Mouse (Mus musculus): Measurements from ENCODE around the gene Phldb1. TPM values are rescaled to one million over a fixed set of nuclear protein-coding genes. Genes with fewer than 3 reads are reported as not detected.

Gene Phldb1
- polyA plus RNA-seq, 1 experiment from 2014 or later = 24.4 TPM

DNA sequence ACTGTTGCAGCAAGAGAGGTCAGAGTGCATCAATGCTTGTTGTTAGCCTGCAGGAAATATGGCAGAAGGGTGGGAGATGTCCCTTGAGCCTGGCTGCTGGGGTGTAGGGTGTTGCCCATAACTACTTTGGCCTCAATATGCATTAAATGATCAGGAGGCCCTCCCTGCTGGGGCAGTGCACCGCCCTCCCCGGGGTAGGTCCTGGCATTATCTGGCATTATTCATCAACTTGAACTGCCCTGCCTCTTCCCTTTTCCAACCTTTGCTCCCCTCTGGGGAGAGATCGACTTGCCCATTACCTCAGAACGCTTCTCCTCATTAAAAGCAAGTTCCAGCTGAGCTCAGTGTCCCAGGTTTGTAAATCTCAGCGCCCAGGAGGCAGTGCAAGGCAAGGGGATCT lies 55.4 kb downstream of the Phldb1 start:
- ATAC-seq (ENCODE audit: extremely low read depth, insufficient number of reproducible peaks, low FRiP score, low TSS enrichment) = no peak
- H3K4me2 ChIP-seq = no peak overlapping the region
- no peak overlapping the region for H3K4me3 ChIP-seq
- H3K27ac ChIP-seq (replicated peaks) = no peak overlapping the region
- WGBS = 70% methylated on average over 5 of the region's 5 CpGs
- H3K4me1 ChIP-seq = no peaks in the 10 kb centered on the region
- no peaks in the 10 kb centered on the region for H3K9me3 ChIP-seq
- no peaks in the 10 kb centered on the region for H3K36me3 ChIP-seq
- H3K27me3 ChIP-seq (replicated peaks) = 0 out of 2 replicates have a peak, but pooled peaks cover 3% of the 10 kb centered on the region
- no peak overlapping the region for H3K9ac ChIP-seq

DNA sequence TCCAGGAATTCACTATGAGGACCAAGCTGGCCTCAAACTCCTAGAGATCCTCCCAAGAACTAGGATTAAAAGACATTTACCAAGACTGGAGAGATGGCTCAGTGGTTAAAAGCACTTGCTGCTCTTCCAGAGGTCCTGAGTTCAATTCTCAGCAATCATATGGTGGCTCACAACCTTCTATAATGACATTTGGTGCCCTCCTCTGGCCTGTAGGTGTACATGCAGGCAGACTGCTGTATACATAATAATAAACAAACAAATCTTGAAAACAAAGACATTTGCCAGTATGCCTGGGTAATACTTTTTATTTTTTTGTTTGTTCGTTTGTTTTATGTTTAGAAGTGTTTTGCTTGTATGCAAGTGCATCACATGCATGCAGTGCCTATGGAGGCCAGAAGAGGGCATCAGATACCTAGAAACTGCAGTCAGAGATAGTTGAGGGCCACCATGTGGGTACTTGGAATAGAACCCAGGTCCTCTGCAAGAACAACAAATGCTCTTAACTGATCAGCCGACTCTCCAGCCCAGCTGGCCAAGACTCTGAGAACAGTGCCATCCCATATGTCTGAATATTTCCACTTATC lies 56.6 kb downstream of the Phldb1 start:
- Histone ChIP-seq H3K9ac (no peak overlapping the region), H3K4me2 (no peak overlapping the region), H3K36me3 (no peaks in the 10 kb centered on the region), H3K4me1 (no peaks in the 10 kb centered on the region), H3K9me3 (no peaks in the 10 kb centered on the region), H3K4me3 (no peak overlapping the region), H3K27ac (replicated peaks) (no peak overlapping the region), H3K27me3 (replicated peaks) (peaks cover 3% of the 10 kb centered on the region; the same call in 1 of the 2 replicates)
- WGBS = 85% methylated on average over 2 of the region's 2 CpGs
- no peak for ATAC-seq (ENCODE audit: extremely low read depth, insufficient number of reproducible peaks, low FRiP score, low TSS enrichment)

DNA sequence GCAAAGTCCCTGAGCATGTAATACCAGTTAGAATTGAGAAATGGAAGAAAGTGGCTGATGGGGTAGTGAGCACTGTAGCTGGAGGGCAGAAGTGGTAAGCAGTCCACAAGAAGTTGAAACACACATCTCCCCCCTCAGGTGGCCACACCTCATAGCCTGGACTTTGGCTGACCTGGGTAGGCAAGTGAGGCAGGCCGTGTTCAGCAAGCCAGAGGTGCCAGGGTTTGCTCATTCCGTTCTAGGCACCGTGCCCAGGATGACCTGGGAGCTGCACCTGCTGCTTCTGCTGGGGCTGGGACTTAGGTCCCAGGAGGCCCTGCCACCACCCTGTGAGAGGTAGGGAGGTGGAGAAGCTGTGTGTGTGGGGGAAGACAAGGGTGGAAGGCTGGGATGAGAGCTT lies 62.0 kb downstream of the Phldb1 start, which contains the start of gene Treh:
Gene Treh, plus strand, starts transcription at position 229 of the 400 bp plus-strand sequence.
- 0 out of 2 replicates have a peak, but pooled peaks cover 3% of the 10 kb centered on the region for H3K9me3 ChIP-seq
- no peaks in the 10 kb centered on the region for H3K36me3 ChIP-seq
- H3K9ac ChIP-seq = no peak within 1 kb of the TSS
- H3K4me1 ChIP-seq = no peaks in the 10 kb centered on the region
- 86% methylated on average over 3 of the region's 3 CpGs for WGBS
- H3K4me2 ChIP-seq = no peak within 1 kb of the TSS
- H3K27me3 ChIP-seq (replicated peaks) = peaks cover 3% of the 10 kb centered on the region; the same call in 1 of the 2 replicates
- no peak within 1 kb of the TSS for H3K4me3 ChIP-seq
- H3K27ac ChIP-seq (replicated peaks) = no peak within 1 kb of the TSS
- no peak for ATAC-seq (ENCODE audit: extremely low read depth, insufficient number of reproducible peaks, low FRiP score, low TSS enrichment)

DNA sequence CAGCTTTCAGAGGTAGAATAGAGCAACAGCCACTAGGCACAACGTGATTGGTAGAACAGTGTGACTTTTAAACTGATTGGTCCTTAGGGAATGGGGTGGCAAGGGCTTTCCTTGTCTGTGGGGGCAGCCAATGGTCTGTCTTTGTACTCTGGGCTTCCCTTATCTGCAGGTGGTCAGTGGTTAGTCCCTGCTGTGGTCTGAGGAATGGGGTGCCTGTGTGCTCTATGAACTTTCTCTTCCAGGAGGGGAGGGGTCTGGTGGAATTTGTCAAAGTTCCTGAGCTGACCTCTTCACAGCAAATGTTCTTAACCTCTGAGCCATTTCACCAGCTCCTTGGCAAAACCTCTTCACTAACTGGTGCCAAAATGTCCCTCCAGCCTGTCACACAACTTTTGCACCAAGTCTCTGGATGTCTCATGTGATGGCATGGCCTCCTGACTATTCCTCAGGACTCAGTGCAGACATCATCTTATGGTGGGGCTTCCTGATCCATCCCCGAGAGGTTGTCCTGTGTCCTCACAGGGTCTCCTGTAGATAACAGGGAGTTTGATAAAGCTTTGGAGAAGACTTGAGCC lies 62.6 kb downstream of the Phldb1 start:
- Histone ChIP-seq H3K36me3 (no peaks in the 10 kb centered on the region), H3K27me3 (replicated peaks) (peaks cover 3% of the 10 kb centered on the region; the same call in 1 of the 2 replicates), H3K4me1 (no peaks in the 10 kb centered on the region), H3K4me3 (no peak overlapping the region), H3K4me2 (no peak overlapping the region), H3K9me3 (0 out of 2 replicates have a peak, but pooled peaks cover 3% of the 10 kb centered on the region), H3K9ac (no peak overlapping the region), H3K27ac (replicated peaks) (no peak overlapping the region)
- no peak for ATAC-seq (ENCODE audit: extremely low read depth, insufficient number of reproducible peaks, low FRiP score, low TSS enrichment)
- 42% methylated on average over 2 of the region's 2 CpGs for WGBS

DNA sequence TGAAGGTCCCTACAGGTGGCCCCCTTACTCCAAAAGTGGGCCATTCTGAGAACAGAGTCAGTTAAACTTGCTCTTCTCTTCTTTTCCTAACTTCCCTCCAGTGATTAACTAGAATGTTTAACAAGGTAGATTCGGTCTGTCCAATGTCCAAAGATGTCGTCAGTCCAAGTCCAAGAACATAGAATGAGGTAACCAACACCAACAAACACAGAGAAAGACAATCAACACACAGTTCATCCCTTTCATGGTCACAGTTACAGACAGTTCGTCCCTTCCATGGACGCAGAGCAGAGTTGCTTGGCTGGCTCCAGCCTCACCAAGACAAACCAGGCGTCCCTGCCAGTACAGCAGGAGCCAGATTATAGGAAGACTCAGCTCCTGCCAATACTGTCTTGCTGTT lies 63.6 kb downstream of the Phldb1 start:
- WGBS = 82% methylated on average over 5 of the region's 5 CpGs
- Histone ChIP-seq H3K27ac (replicated peaks) (no peak overlapping the region), H3K4me1 (no peaks in the 10 kb centered on the region), H3K36me3 (no peaks in the 10 kb centered on the region), H3K9me3 (0 out of 2 replicates have a peak, but pooled peaks cover 3% of the 10 kb centered on the region), H3K9ac (no peak overlapping the region), H3K27me3 (replicated peaks) (peaks cover 3% of the 10 kb centered on the region; the same call in 1 of the 2 replicates), H3K4me2 (no peak overlapping the region), H3K4me3 (no peak overlapping the region)
- ATAC-seq (ENCODE audit: extremely low read depth, insufficient number of reproducible peaks, low FRiP score, low TSS enrichment) = no peak

DNA sequence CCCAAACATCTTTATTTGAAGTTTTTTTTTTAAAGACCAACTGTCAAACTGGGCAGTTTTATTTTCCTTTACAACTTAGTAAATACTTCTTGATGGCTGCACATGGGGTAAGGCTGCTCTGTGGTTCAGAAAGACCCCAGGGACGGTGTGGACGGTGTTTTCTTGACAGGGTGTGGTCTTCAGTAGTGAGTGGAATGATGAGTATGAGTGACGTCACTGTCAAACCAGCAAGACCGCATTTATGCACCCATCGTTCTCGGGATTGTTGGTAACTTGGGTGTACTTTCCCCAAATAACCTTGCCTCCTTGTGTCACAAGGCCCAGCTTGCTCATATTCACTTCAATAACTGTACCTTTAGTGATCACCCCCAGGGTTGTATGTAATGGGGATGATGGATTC lies 71.3 kb downstream of the Phldb1 start:
- Histone ChIP-seq H3K4me2 (no peak overlapping the region), H3K9me3 (no peaks in the 10 kb centered on the region), H3K4me1 (no peaks in the 10 kb centered on the region), H3K9ac (no peak overlapping the region), H3K27ac (replicated peaks) (no peak overlapping the region), H3K27me3 (replicated peaks) (no peaks in the 10 kb centered on the region), H3K4me3 (no peak overlapping the region), H3K36me3 (no peaks in the 10 kb centered on the region)
- WGBS = 81% methylated on average over 6 of the region's 6 CpGs
- no peak for ATAC-seq (ENCODE audit: extremely low read depth, insufficient number of reproducible peaks, low FRiP score, low TSS enrichment)

DNA sequence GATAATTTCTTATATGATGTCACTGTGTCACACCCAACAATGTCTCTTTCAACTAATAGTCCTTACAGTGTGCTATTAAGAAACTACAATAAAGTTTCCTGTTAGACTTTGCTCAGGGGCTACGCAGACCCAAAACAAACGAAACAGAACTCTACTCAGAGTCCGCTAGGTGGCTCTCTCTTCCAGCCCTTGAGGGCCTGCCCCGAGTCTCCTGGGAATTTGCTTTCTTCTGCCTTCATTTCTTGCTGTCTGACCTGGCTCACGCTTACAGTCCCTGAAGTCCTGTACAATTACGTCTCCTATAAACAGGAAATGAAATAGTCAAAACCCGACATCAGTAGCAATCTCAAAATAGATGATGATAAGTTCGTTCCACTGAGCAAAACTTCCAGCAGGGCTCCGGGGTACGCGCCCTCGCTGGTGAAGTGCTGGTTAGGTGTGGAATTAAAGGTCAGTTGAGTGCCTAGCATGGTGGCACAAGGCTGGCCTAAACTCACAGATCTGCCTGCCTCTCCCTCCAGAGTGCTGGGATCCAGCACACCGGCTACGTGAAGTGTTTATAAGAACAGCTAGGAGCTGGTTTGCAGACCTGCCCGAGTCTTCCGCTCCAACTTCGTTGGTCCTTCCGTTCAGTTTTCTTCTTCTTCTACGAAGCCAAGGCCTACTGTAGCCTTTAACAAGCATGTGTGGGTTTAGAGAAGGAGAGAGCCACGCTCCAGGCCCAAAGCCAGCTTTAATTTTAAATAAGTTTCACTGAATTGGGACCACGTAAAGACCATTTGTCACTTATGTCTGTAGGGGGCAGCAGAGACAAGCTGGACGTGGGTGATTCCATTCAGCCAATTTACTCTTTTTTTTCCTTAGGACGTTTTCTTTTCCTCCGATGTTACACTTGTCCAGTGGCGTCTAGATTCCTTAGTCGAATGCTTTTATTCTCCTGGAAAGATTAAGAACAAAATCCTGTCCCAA lies 79.6 kb downstream of the Phldb1 start:
- no peaks in the 10 kb centered on the region for H3K9me3 ChIP-seq
- H3K9ac ChIP-seq = peak overlapping the region; percentile 75
- H3K4me2 ChIP-seq = peak overlapping the region; percentile 80
- H3K27ac ChIP-seq (replicated peaks) = no peak overlapping the region
- H3K27me3 ChIP-seq (replicated peaks) = no peaks in the 10 kb centered on the region
- 21% methylated on average over 26 of the region's 26 CpGs for WGBS
- no peaks in the 10 kb centered on the region for H3K36me3 ChIP-seq
- H3K4me3 ChIP-seq = peak overlapping the region; percentile 44
- ATAC-seq (ENCODE audit: extremely low read depth, insufficient number of reproducible peaks, low FRiP score, low TSS enrichment) = no peak
- peaks cover 5% of the 10 kb centered on the region for H3K4me1 ChIP-seq

DNA sequence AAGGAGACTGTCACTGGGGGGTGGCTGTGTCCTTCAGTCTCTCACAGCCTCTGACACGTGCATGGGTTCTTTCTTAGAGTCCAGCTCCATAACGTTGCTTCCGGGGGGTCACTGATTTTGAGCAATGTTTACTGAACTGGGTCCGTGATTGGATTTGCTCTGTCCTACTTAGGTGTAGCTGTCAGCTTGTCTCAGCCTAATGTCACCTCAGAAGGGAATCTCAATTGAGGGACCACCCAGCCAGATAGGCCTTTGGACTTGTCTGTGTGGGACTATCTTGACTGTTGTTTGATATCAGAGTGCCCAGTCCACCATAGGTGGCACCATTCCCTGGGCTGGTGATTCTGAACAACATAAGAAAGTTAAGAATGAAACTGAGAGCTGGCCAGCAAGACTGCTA lies 81.1 kb downstream of the Phldb1 start:
- Histone ChIP-seq H3K9me3 (no peaks in the 10 kb centered on the region), H3K27ac (replicated peaks) (no peak overlapping the region), H3K36me3 (no peaks in the 10 kb centered on the region), H3K4me2 (no peak overlapping the region), H3K4me1 (peaks cover 5% of the 10 kb centered on the region), H3K27me3 (replicated peaks) (no peaks in the 10 kb centered on the region), H3K4me3 (no peak overlapping the region), H3K9ac (no peak overlapping the region)
- ATAC-seq (ENCODE audit: extremely low read depth, insufficient number of reproducible peaks, low FRiP score, low TSS enrichment) = no peak
- 59% methylated on average over 4 of the region's 4 CpGs for WGBS

DNA sequence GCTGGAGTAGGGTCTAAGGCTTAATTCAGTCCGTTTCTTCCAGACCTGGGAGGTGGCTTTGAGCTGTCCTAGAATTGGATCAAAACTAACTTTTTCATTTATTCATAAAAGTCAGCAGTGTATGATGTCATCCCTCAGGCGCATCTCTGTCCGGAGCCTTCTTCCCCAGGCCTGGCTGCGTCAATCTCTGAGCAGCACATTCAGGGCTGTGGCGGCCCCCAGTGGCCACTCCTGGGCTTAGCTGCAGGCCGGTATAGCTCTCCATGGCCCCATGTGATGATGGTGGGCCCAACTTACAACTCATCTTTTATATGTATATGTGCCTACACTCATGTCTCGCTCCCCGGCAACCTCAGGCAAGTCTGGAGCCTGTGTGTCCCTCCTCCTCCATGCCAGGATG lies 83.0 kb downstream of the Phldb1 start:
- WGBS = 7% methylated on average over 8 of the region's 8 CpGs

DNA sequence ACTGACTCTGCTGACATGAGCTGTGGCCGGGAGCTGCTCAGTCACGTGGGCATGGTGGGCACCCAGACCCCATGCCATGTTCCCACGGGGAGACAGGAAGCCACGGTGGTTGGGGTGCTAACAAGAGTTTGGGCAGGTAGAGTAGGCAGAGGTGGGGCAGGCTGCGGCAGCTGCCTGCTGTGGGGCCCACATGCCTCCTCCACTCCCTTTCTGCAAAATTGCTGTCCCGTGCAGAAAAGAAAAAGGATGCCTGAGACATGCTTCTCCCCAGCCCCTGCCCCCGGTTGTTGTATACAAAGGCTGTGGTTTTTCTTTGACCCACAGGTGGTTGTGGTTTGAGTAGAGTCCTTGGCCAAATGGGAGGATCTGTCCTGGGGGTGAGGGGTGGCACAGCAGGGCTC lies 86.1 kb downstream of the Phldb1 start:
- Histone ChIP-seq H3K27me3 (replicated peaks) (no peaks in the 10 kb centered on the region), H3K9ac (no peak overlapping the region), H3K4me2 (no peak overlapping the region), H3K4me3 (no peak overlapping the region), H3K4me1 (peaks cover 9% of the 10 kb centered on the region; the same call in 1 of the 2 replicates), H3K9me3 (no peaks in the 10 kb centered on the region), H3K27ac (replicated peaks) (no peak overlapping the region), H3K36me3 (no peaks in the 10 kb centered on the region)
- ATAC-seq (ENCODE audit: extremely low read depth, insufficient number of reproducible peaks, low FRiP score, low TSS enrichment) = no peak
- WGBS = 68% methylated on average over 7 of the region's 7 CpGs

More for the DNA sequence above, 83.0 kb downstream of the Phldb1 start:
- Histone ChIP-seq H3K4me1 (peaks cover 5% of the 10 kb centered on the region), H3K27me3 (replicated peaks) (no peaks in the 10 kb centered on the region), H3K9me3 (no peaks in the 10 kb centered on the region), H3K4me2 (no peak overlapping the region), H3K4me3 (no peak overlapping the region), H3K36me3 (no peaks in the 10 kb centered on the region), H3K9ac (no peak overlapping the region), H3K27ac (replicated peaks) (no peak overlapping the region)
- ATAC-seq (ENCODE audit: extremely low read depth, insufficient number of reproducible peaks, low FRiP score, low TSS enrichment) = no peak

DNA sequence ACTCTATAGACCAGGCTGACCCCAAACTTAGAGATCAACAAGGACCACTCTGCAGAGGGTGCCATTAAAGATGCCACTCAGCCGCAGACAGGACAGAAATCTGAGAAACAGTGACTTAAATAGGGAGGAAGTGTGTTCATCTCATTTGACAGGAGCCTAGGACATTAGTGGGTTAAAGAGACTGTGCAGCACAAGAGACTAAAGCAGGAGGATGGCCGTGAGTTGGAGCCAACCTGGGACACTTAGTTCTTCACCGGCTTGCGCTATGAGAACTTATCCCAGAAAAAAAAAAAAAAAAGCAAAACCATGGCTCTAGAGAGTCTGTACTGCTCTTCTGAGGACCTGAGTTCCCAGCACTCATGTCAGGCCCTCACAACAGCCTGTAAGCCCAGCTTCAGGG lies 87.3 kb downstream of the Phldb1 start:
- WGBS = 77% methylated on average over 4 of the region's 4 CpGs
- Histone ChIP-seq H3K27me3 (replicated peaks) (no peaks in the 10 kb centered on the region), H3K9ac (no peak overlapping the region), H3K27ac (replicated peaks) (no peak overlapping the region), H3K9me3 (no peaks in the 10 kb centered on the region), H3K4me1 (peaks cover 9% of the 10 kb centered on the region; the same call in 1 of the 2 replicates), H3K36me3 (no peaks in the 10 kb centered on the region), H3K4me3 (no peak overlapping the region), H3K4me2 (no peak overlapping the region)
- no peak for ATAC-seq (ENCODE audit: extremely low read depth, insufficient number of reproducible peaks, low FRiP score, low TSS enrichment)
